Mouse (Mus musculus): Measurements from ENCODE around the gene Timm29. TPM values are rescaled to one million over a fixed set of nuclear protein-coding genes. Genes with fewer than 3 reads are reported as not detected.

Timm29 gene
- polyA plus RNA-seq, 1 experiment: 24.7 TPM

GRCm38 (mm10) chr9:21627145-21627795 lies 34.7 kb downstream of the Timm29 start:
- TF ChIP-seq GATA1 (IDR thresholded peaks at IDR 0.05; ENCODE audit: low read length): no peak

- no peak for TF ChIP-seq GATA1 (IDR thresholded peaks at IDR 0.05; ENCODE audit: low read length)
These were observed 38.2 kb downstream of the Timm29 start for GRCm38 (mm10) chr9:21630673-21631072.

GRCm38 (mm10) chr9:21633106-21633505 lies 40.6 kb downstream of the Timm29 start:
- no peak for TF ChIP-seq GATA1 (IDR thresholded peaks at IDR 0.05; ENCODE audit: low read length)

- TF ChIP-seq GATA1 (IDR thresholded peaks at IDR 0.05; ENCODE audit: low read length): no peak
These were observed 43.1 kb downstream of the Timm29 start for GRCm38 (mm10) chr9:21635639-21636038.

GRCm38 (mm10) chr9:21639031-21639430 lies 46.5 kb downstream of the Timm29 start:
- TF ChIP-seq GATA1 (IDR thresholded peaks at IDR 0.05; ENCODE audit: low read length): no peak

Other genes with a start within 250 kb of the Timm29 start
- 133 TPM in 2 replicates for gene Ilf3, start 224.9 kb upstream of the Timm29 start, polyA plus RNA-seq (2012)
- gene Qtrt1, start 180.9 kb upstream of the Timm29 start, polyA plus RNA-seq (2012): 77.4 and 86.9 TPM in 2 replicates
- 408 and 485 TPM in 2 replicates for gene Dnm2, start 167.8 kb upstream of the Timm29 start, polyA plus RNA-seq (2012)
- gene Tmed1, start 82.5 kb upstream of the Timm29 start, polyA plus RNA-seq (2012): 10.4 and 15.4 TPM in 2 replicates
- 0.53 and 0.54 TPM in 2 replicates for gene AB124611, start 66.5 kb upstream of the Timm29 start, polyA plus RNA-seq (2012)
- gene Carm1, start 45.8 kb upstream of the Timm29 start, polyA plus RNA-seq (2012): 135 and 151 TPM in 2 replicates
- 3.3 and 4.6 TPM in 2 replicates for gene Yipf2, start 106 bp downstream of the Timm29 start, polyA plus RNA-seq (2012)
- 259 and 283 TPM in 2 replicates for gene Smarca4, start 23.4 kb downstream of the Timm29 start, polyA plus RNA-seq (2012)
- gene Ldlr, start 130.8 kb downstream of the Timm29 start, polyA plus RNA-seq (2012): 35.3 and 54.5 TPM in 2 replicates
- 90.6 and 123 TPM in 2 replicates for gene Spc24, start 167.6 kb downstream of the Timm29 start, polyA plus RNA-seq (2012)
- 0.01 and 0.04 TPM in 2 replicates for gene Kank2, start 206.0 kb downstream of the Timm29 start, polyA plus RNA-seq (2012)
- not detected in 2 replicates for gene Angptl8, start 242.8 kb downstream of the Timm29 start, polyA plus RNA-seq (2012)

All from G1E-ER4 (cell line).